Mouse (Mus musculus) embryonic facial prominence, embryonic 13.5 days (tissue): ENCODE results near the gene Psmd1. TPM values are rescaled to one million over a fixed set of nuclear protein-coding genes. Genes with fewer than 3 reads are reported as not detected.

Experiments used
- ATAC-seq: fragments of 200-750 bp; cut with Nextera tagmentation; 2 replicates; pipeline ENCODE4 v1.8.0; 2017; ENCODE audit warnings: low read depth; ENCODE audit not compliant: insufficient number of reproducible peaks, insufficient read depth, low FRiP score, low TSS enrichment
- H3K27ac ChIP-seq: fragments of 300-500 bp; sonication (generic); 2 replicates; pipeline ENCODE4 v1.5.1; 2015; ENCODE audit warnings: moderate library complexity, mild to moderate bottlenecking, inconsistent platforms
- H3K27me3 ChIP-seq: fragments of 300-500 bp; sonication (generic); 2 replicates; pipeline ENCODE4 v1.6.1; 2015; ENCODE audit warnings: mild to moderate bottlenecking, inconsistent platforms
- H3K36me3 ChIP-seq: fragments of 300-500 bp; sonication (generic); 2 replicates; pipeline ENCODE4 v1.6.1; 2015; ENCODE audit warnings: mild to moderate bottlenecking, inconsistent platforms
- H3K4me1 ChIP-seq: fragments of 300-500 bp; sonication (generic); 2 replicates; pipeline ENCODE4 v1.6.1; 2015; ENCODE audit warnings: inconsistent platforms
- H3K4me2 ChIP-seq: fragments of 300-500 bp; sonication (generic); 2 replicates; pipeline ENCODE4 v1.6.1; 2015; ENCODE audit warnings: moderate library complexity, mild to moderate bottlenecking, inconsistent platforms
- H3K4me3 ChIP-seq: fragments of 300-500 bp; sonication (generic); 2 replicates; pipeline ENCODE4 v1.5.1; 2015; ENCODE audit warnings: mild to moderate bottlenecking, inconsistent platforms
- H3K9ac ChIP-seq: fragments of 300-500 bp; sonication (generic); 2 replicates; pipeline ENCODE4 v1.6.1; 2015; ENCODE audit warnings: mild to moderate bottlenecking, inconsistent platforms
- H3K9me3 ChIP-seq: fragments of 300-500 bp; sonication (generic); 2 replicates; pipeline ENCODE4 v1.6.1; 2016; ENCODE audit warnings: inconsistent platforms
- whole genome bisulfite sequencing: fragments of 180-500 bp; shearing (Covaris S2); methylation state at CpG from one replicate; pipeline ENCODE4 v1.1.7; 2015; ENCODE audit warnings: mixed read lengths; 5-methylcytosine and 5-hydroxymethylcytosine counted together
- polyA plus RNA-seq: library from polyadenylated mRNA; unstranded; fragments of >200 nt; fragmentation: Nextera tagmentation; extraction: Ambion mirVana; gene quantifications from 2 replicates; pipeline ENCODE4 v1.2.1, GENCODE M21; 2015

Gene Psmd1
- polyA plus RNA-seq, 1 experiment from 2014 or later, result 161 TPM

DNA sequence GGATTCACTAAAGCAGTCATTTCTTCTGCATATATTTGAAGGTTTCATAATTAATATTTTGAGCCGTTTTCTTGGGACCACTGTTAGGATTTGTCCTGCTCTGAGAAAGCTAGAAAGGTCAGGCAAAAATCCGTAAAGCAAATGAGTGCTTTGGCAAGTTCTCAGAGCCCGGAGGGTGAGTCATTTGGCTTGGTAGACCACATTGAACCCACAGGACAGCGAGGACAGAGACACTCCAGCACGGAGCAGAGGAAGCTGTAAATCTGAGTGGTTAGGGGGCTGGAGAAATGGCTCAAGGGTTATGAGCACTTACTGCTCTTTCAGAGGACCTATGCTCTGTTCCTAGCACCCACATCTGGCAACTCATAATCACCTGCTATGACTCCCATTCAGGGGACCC lies 83.4 kb downstream of the Psmd1 start:
- Histone ChIP-seq H3K4me3 (no peak overlapping the region), H3K4me1 (no peaks in the 10 kb centered on the region), H3K4me2 (no peak overlapping the region), H3K36me3 (peaks cover 8% of the 10 kb centered on the region; the same call in 1 of the 2 replicates), H3K9ac (no peak overlapping the region), H3K9me3 (no peaks in the 10 kb centered on the region), H3K27me3 (no peaks in the 10 kb centered on the region), H3K27ac (no peak overlapping the region)
- 81% methylated on average over 5 of the region's 5 CpGs for WGBS
- ATAC-seq, result no peak

DNA sequence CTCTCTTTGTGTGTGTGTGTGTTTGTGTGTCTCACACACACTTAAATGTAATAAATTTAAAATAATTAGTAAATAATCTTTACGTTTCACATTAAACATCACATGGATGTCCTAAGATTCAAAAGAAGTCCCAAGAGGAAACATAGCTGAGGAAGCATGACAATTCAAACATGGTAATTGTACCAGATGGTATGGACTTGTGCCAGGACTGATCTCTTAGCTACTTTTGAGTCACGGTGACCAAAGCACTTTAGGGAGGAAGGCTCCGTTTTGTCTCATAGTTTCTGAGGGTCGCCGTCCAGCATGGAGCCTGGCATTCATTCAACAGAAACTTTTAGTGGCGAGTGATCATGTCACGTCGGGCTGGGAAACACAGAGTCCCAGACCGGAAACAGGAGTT lies 84.0 kb downstream of the Psmd1 start:
- 76% methylated on average over 9 of the region's 9 CpGs for whole genome bisulfite sequencing
- H3K4me1 ChIP-seq, result no peaks in the 10 kb centered on the region
- H3K4me3 ChIP-seq, result no peak overlapping the region
- H3K9ac ChIP-seq, result no peak overlapping the region
- peaks cover 2% of the 10 kb centered on the region; the same call in 1 of the 2 replicates for H3K36me3 ChIP-seq
- ATAC-seq, result no peak
- H3K27me3 ChIP-seq, result no peaks in the 10 kb centered on the region
- no peak overlapping the region for H3K4me2 ChIP-seq
- H3K27ac ChIP-seq, result no peak overlapping the region
- H3K9me3 ChIP-seq, result no peaks in the 10 kb centered on the region

DNA sequence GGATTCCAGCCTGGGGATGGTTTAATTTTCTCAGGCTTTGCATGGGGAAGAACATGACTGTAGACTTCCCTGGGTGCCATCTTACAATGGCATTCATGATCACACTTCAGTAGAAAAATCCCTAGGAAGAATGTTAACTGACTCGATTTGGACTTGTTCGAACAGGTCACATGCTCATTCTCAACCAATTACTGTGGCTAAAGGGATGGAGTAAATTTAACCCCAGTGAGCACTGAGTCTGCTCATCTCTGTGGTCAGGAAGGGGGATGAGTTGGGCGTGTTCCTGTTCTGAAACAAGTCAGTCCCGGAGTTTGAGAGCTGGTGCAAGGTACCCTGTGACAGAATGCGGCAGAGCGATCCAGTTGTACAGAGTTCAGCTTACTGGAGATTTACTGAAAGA lies 86.7 kb downstream of the Psmd1 start:
- Histone ChIP-seq H3K27me3 (no peaks in the 10 kb centered on the region), H3K9me3 (no peaks in the 10 kb centered on the region), H3K4me2 (no peak overlapping the region), H3K9ac (no peak overlapping the region), H3K27ac (no peak overlapping the region), H3K4me3 (no peak overlapping the region), H3K4me1 (peaks cover 11% of the 10 kb centered on the region), H3K36me3 (no peaks in the 10 kb centered on the region)
- ATAC-seq, result no peak
- 75% methylated on average over 6 of the region's 6 CpGs for WGBS

DNA sequence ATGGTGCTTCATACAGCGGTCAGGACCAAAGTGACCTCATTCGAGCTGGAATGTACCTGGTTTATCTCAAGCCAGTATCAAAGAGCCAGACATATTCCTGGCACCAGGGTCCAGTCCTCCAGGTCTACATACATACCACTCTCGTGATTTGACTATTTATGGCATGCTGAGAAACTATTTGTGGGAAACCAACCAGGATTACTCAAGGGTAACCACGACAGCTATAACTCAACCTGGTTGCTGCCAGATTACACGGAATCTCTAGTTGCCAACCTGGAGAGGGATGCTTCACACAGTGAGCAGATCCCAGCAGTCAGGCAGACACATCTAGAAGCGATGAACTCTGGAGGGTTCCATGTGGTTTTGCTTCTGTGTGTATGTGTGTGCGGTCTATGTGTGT lies 87.2 kb downstream of the Psmd1 start:
- no peaks in the 10 kb centered on the region for H3K27me3 ChIP-seq
- no peak overlapping the region for H3K9ac ChIP-seq
- peaks cover 15% of the 10 kb centered on the region for H3K4me1 ChIP-seq
- 85% methylated on average over 7 of the region's 7 CpGs for WGBS
- no peaks in the 10 kb centered on the region for H3K9me3 ChIP-seq
- no peak overlapping the region for H3K4me3 ChIP-seq
- no peaks in the 10 kb centered on the region for H3K36me3 ChIP-seq
- no peak overlapping the region for H3K4me2 ChIP-seq
- no peak for ATAC-seq
- no peak overlapping the region for H3K27ac ChIP-seq

DNA sequence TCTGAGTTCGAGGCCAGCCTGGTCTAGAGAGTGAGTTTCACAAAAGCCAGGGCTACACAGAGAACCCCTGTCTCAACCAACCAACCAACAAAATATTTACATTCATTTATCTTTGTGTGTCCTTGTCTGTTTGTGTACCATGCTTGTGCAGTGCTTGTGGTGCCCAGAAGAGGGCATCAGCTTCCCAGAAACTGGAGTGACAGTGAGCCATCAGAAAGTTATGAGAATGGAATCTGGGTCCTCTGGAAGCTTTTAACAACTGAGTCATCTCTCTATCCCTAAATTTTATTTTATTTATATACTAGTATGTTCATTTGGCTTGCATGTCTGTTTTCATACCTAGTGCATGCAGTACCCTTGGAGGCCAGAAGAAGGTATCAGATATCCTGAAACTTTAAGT lies 88.4 kb downstream of the Psmd1 start:
- ATAC-seq, result no peak
- H3K9ac ChIP-seq, result no peak overlapping the region
- WGBS, result 88% methylated on average over 1 of the region's 1 CpGs
- no peaks in the 10 kb centered on the region for H3K27me3 ChIP-seq
- no peaks in the 10 kb centered on the region for H3K9me3 ChIP-seq
- no peak overlapping the region for H3K4me2 ChIP-seq
- H3K4me1 ChIP-seq, result peaks cover 15% of the 10 kb centered on the region
- H3K27ac ChIP-seq, result no peak overlapping the region
- H3K36me3 ChIP-seq, result 0 out of 2 replicates have a peak, but pooled peaks cover 3% of the 10 kb centered on the region
- no peak overlapping the region for H3K4me3 ChIP-seq

DNA sequence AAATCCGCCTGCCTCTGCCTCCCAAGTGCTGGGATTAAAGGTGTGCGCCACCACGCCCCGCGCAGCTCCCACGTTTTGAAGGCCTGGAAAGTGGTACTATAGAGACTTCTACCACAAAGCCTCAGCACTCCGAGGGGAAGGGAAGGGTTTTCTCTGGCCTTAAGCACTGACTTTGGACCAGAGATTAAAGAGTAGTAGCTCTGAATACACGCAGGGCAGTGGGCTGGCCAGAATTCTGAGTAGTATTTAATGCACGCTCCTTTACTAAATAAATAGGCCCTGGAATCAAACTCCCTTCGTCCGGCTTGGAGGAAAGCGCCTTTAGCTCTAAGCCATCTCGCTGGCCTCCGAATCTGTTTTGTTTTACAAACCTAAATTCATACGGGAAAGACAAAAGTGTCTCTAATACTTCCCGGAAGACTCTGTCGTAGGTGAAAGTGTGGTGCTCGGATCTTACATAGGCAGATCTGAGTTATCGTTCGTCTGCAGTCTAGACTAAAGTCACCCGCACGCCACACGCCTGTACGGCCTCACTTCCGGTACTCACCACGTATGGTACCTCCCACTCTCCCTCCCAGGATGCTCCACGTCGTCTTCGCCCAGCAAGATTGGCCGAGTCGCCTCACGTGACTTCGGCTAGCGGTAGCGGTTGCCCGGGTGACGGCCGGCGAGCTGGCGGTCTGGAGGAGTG lies 90.1 kb downstream of the Psmd1 start, which contains the start of gene Armc9:
TSS of gene Armc9 (plus strand) at position 648 of the 691 bp plus-strand sequence.
- Histone ChIP-seq H3K4me1 (peaks cover 15% of the 10 kb centered on the region), H3K27me3 (no peaks in the 10 kb centered on the region), H3K27ac (peak within 1 kb of the TSS; percentile 89), H3K4me3 (peak within 1 kb of the TSS; percentile 81), H3K9me3 (no peaks in the 10 kb centered on the region), H3K4me2 (peak within 1 kb of the TSS; percentile 73), H3K36me3 (0 out of 2 replicates have a peak, but pooled peaks cover 6% of the 10 kb centered on the region), H3K9ac (peak within 1 kb of the TSS; percentile 85)
- WGBS, result 3% methylated on average over 40 of the region's 40 CpGs
- peak; percentile 99 for ATAC-seq

DNA sequence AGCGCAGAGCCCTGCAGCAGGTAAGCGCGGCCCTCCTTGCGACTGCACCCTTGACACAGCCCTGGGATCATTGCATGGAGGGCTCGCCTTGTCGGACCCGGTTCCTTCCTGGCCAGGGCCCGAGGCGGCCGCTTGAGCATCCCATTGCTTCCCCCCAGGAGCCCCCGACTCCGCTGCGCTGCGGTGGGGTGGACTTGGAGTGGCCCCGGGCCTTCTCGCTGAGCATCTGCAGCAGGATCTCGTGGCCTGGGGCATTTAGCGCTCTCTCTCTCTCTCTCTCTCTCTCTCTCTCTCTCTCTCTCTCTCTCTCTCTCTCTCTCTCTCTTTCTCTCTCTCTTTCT lies 90.6 kb downstream of the Psmd1 start:
- Histone ChIP-seq H3K4me3 (peak overlapping the region; percentile 81), H3K4me1 (peaks cover 15% of the 10 kb centered on the region), H3K27ac (peak overlapping the region; percentile 89; the same call in 1 of the 2 replicates), H3K36me3 (0 out of 2 replicates have a peak, but pooled peaks cover 6% of the 10 kb centered on the region), H3K4me2 (peak overlapping the region; percentile 73), H3K9me3 (no peaks in the 10 kb centered on the region), H3K9ac (peak overlapping the region; percentile 85), H3K27me3 (no peaks in the 10 kb centered on the region)
- ATAC-seq, result no peak; the same call in 1 of the 2 replicates
- WGBS, result 0% methylated on average over 18 of the region's 18 CpGs

DNA sequence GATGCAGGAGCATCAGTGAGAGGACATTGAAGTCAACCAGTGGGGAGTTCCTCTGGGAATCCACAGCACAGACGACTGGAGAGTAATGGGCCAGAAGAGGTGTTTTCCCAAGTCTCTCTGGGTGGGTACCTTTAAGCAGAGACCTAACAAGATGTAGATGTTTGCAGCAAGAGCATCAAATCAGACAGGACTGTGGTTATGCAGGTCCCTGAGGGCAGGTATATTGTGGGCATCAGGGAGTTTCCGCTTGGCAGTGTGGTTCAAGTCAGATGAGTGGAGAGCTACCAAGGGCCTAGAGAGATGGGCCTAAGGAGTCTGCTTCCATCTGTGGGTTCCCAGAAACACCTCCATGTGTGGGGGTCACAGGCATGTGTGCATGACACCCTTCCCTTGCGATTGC lies 91.9 kb downstream of the Psmd1 start:
- Histone ChIP-seq H3K36me3 (peaks cover 18% of the 10 kb centered on the region), H3K9ac (peak overlapping the region; percentile 85), H3K27me3 (no peaks in the 10 kb centered on the region), H3K9me3 (no peaks in the 10 kb centered on the region), H3K4me2 (peak overlapping the region; percentile 73; the same call in 1 of the 2 replicates), H3K4me3 (no peak overlapping the region), H3K4me1 (peaks cover 15% of the 10 kb centered on the region), H3K27ac (no peak overlapping the region)
- ATAC-seq, result no peak
- 83% methylated on average over 3 of the region's 3 CpGs for WGBS

DNA sequence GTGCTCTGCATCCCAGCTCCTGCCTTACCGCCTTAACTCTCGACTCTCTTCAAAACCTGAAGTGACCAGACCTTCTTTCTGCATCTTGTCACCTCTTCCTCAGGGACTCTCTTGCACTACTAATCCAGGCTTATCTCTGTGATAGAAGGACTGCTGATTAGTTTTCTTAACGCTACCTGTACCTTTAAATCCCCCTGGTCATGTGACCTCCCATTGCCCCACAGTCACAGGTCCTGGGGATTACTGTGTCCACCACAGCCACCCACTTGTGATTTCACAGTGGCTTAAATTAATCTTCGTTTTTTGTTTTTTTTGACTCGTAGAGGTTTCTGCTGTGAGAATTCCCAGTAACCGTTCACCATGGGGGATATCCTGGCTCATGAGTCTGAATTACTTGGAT lies 92.4 kb downstream of the Psmd1 start:
- no peak overlapping the region for H3K4me3 ChIP-seq
- no peak for ATAC-seq
- H3K27me3 ChIP-seq, result no peaks in the 10 kb centered on the region
- H3K4me1 ChIP-seq, result peaks cover 15% of the 10 kb centered on the region
- H3K9me3 ChIP-seq, result no peaks in the 10 kb centered on the region
- H3K27ac ChIP-seq, result no peak overlapping the region
- H3K9ac ChIP-seq, result no peak overlapping the region
- peaks cover 24% of the 10 kb centered on the region for H3K36me3 ChIP-seq
- no peak overlapping the region for H3K4me2 ChIP-seq
- whole genome bisulfite sequencing, result 82% methylated on average over 6 of the region's 6 CpGs

DNA sequence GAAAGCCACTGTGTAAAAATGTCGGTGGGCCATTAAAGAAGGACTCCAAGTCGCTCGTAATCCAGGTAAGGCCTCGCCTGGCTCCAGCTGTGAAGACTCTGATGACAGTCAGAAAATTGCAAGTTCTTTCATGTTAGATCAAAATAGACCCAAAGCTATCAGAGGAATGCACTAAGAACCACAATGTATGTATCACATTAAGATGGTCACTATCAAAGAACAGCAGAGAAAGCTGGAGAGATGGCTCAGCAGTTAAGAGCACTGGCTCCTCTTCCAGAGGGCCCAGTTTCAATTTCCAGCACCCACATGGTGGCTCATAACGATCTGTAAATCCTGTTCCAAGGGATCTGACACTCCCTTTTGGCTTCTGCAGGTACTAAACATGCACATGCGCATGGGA lies 95.9 kb downstream of the Psmd1 start:
- Histone ChIP-seq H3K4me1 (peaks cover 13% of the 10 kb centered on the region), H3K36me3 (peaks cover 52% of the 10 kb centered on the region), H3K27ac (no peak overlapping the region), H3K9me3 (no peaks in the 10 kb centered on the region), H3K4me3 (no peak overlapping the region), H3K27me3 (no peaks in the 10 kb centered on the region), H3K9ac (no peak overlapping the region), H3K4me2 (no peak overlapping the region)
- 86% methylated on average over 6 of the region's 6 CpGs for WGBS
- no peak for ATAC-seq

DNA sequence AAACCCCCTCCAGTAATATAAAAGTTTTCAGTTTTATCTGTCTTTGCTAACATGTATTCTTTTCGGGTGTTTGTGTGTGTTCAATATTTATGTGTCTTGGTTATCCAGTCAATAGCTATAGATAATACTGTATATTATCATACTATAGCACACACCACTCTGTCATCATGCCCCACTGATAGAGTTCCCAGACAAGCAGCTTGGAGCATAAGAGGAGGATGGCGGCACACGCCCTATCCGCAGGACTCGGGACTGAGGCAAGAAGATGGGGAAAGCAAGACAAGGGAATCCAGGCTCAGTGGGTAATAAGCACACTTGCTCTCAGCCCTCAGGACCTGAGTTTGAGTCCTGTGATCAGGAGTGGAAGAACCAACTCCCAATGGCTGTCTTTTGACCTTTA lies 96.3 kb downstream of the Psmd1 start:
- no peak overlapping the region for H3K4me3 ChIP-seq
- no peaks in the 10 kb centered on the region for H3K27me3 ChIP-seq
- no peak overlapping the region for H3K4me2 ChIP-seq
- peaks cover 8% of the 10 kb centered on the region for H3K4me1 ChIP-seq
- peaks cover 52% of the 10 kb centered on the region for H3K36me3 ChIP-seq
- H3K9ac ChIP-seq, result no peak overlapping the region
- no peaks in the 10 kb centered on the region for H3K9me3 ChIP-seq
- ATAC-seq, result no peak
- H3K27ac ChIP-seq, result no peak overlapping the region
- 93% methylated on average over 5 of the region's 5 CpGs for WGBS

DNA sequence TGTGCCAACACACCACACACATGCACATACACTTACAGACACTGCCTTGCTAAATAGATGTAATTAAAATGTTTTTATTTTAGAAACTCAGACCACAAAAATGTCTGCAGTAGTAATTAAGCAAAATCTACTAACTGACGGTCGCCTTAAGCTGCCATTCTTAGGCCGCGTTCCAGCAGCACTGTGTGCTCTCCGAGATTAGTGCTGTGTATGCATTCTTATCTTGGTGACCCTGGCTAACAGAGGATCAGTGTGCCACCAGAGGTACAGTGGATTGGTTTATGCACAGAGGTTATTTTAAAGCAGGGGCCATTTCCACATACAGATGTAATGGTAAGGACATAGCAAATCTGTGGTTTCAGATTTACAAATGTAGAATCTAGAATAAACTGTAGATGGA lies 96.9 kb downstream of the Psmd1 start:
- H3K27ac ChIP-seq, result no peak overlapping the region
- no peaks in the 10 kb centered on the region for H3K27me3 ChIP-seq
- 93% methylated on average over 5 of the region's 5 CpGs for WGBS
- peaks cover 56% of the 10 kb centered on the region for H3K36me3 ChIP-seq
- no peak overlapping the region for H3K4me3 ChIP-seq
- no peak overlapping the region for H3K4me2 ChIP-seq
- H3K9ac ChIP-seq, result no peak overlapping the region
- no peaks in the 10 kb centered on the region for H3K9me3 ChIP-seq
- H3K4me1 ChIP-seq, result peaks cover 3% of the 10 kb centered on the region; the same call in 1 of the 2 replicates
- ATAC-seq, result no peak
